Mouse (Mus musculus) cerebellum, adult 2 months (tissue): ENCODE measurements around the gene Rab5if.

ENCODE experiments used
- CTCF ChIP-seq: fragments of 200-500 bp; IDR thresholded peaks from 2 replicates; pipeline ENCODE4 v1.5.1; 2011; ENCODE audit warnings: low read depth, mild to moderate bottlenecking, control low read depth, low read length, moderate library complexity, borderline replicate concordance; ENCODE audit not compliant: insufficient read depth
- POLR2A ChIP-seq: fragments of 200-500 bp; IDR thresholded peaks from 2 replicates; pipeline ENCODE4 v1.6.1; 2011; ENCODE audit warnings: low read length, control low read depth, borderline replicate concordance; ENCODE audit not compliant: insufficient read depth

GRCm38 (mm10) chr2:156877726-156878125 lies 14.8 kb downstream of the Rab5if start:
- no peak for TF ChIP-seq CTCF
- no peak for TF ChIP-seq POLR2A
